Mouse (Mus musculus): ENCODE measurements around the gene Cd209f. TPM values are rescaled to one million over a fixed set of nuclear protein-coding genes. Genes with fewer than 3 reads are reported as not detected.
"Not testable (repeated sequence)": the region's sequence is repeated elsewhere in the genome, so short reads cannot be mapped to it uniquely, and the experiment has no call there.

The Cd209f gene
- total RNA-seq (2021), result 1 to 10 TPM in 1 of 2 experiments, under 1 TPM in 1; 0.95 to 1.4 TPM
- long read RNA-seq, experiment 1, partial matches to known transcripts, result 0 of 4 reads
- long read RNA-seq, experiment 1, other reads (novel, unspliced or antisense), result 2 of 4 reads
- long read RNA-seq, experiment 2, partial matches to known transcripts, result 0 of 2 reads
- long read RNA-seq, experiment 2, other reads (novel, unspliced or antisense), result 0 of 2 reads

GRCm38 (mm10) chr8:4105735-4106134 lies at the start of gene Cd209f:
Gene Cd209f, minus strand, starts transcription at chr8:4105835.
- not testable (repeated sequence) for DNase-seq

- DNase-seq, result no peak
Measured at GRCm38 (mm10) chr8:4154878-4155277, 49.2 kb upstream of the Cd209f start.

- no peak for DNase-seq
Measured at GRCm38 (mm10) chr8:4147272-4147671, 41.6 kb upstream of the Cd209f start.

- DNase-seq, result no peak
Measured at GRCm38 (mm10) chr8:4141721-4142120, 36.1 kb upstream of the Cd209f start.

GRCm38 (mm10) chr8:4139660-4140646 lies 34.3 kb upstream of the Cd209f start:
- DNase-seq, result peak; percentile 61 to 83

GRCm38 (mm10) chr8:4133798-4134197 lies 28.2 kb upstream of the Cd209f start, which contains the start of gene Cd209g:
Gene Cd209g, plus strand, starts transcription at chr8:4134098.
- DNase-seq, result no peak

GRCm38 (mm10) chr8:4088514-4088913 lies 17.1 kb downstream of the Cd209f start:
- not testable (repeated sequence) for DNase-seq

- DNase-seq, result peak in 1 of 2 experiments; percentile 39
Measured at GRCm38 (mm10) chr8:4087180-4087722, 18.4 kb downstream of the Cd209f start.

Other genes starting within 250 kb of the Cd209f start
- gene Cd209d, start 227.3 kb downstream of the Cd209f start, total RNA-seq (2021), result 1 to 10 TPM; 1.5 TPM
- gene Cd209b, start 179.0 kb downstream of the Cd209f start, total RNA-seq (2021), result 10 to 100 TPM in 1 of 2 experiments, 1 to 10 TPM in 1; 1.9 to 18.2 TPM
- gene Cd209c, start 151.1 kb downstream of the Cd209f start, total RNA-seq (2021), result under 1 TPM in 1 of 2 experiments, not detected in 1; 0.59 TPM
- gene Cd209g, start 28.3 kb upstream of the Cd209f start, total RNA-seq (2021), result under 1 TPM; 0.37 to 0.64 TPM
- 10 to 100 TPM; 24.1 to 26.3 TPM for gene Evi5l, start 60.7 kb upstream of the Cd209f start, total RNA-seq (2021)
- gene Prr36, start 111.6 kb upstream of the Cd209f start, total RNA-seq (2021), result under 1 TPM; 0.07 to 0.10 TPM
- gene Lrrc8e, start 121.0 kb upstream of the Cd209f start, total RNA-seq (2021), result 1 to 10 TPM in 1 of 2 experiments, under 1 TPM in 1; 0.21 to 1.3 TPM
- gene Map2k7, start 132.9 kb upstream of the Cd209f start, total RNA-seq (2021), result 10 to 100 TPM; 65.1 to 66.5 TPM
- under 1 TPM in 1 of 2 experiments, not detected in 1; 0.31 TPM for gene Gm49320, start 133.0 kb upstream of the Cd209f start, total RNA-seq (2021)
- 1 to 10 TPM; 1.7 TPM for gene Tgfbr3l, start 142.4 kb upstream of the Cd209f start, total RNA-seq (2021)
- 10 to 100 TPM; 16.5 to 21.0 TPM for gene Snapc2, start 147.2 kb upstream of the Cd209f start, total RNA-seq (2021)
- under 1 TPM; 0.37 to 0.69 TPM for gene Ctxn1, start 153.4 kb upstream of the Cd209f start, total RNA-seq (2021)
- gene Timm44, start 170.1 kb upstream of the Cd209f start, total RNA-seq (2021), result 100 to 1,000 TPM; 102 to 106 TPM
- 1 to 10 TPM; 2.7 to 3.1 TPM for gene Ccl25, start 219.4 kb upstream of the Cd209f start, total RNA-seq (2021)
- gene Elavl1, start 219.6 kb upstream of the Cd209f start, total RNA-seq (2021), result 10 to 100 TPM; 56.9 to 57.7 TPM

Data from heart, adult 18-20 months (tissue).